Mouse (Mus musculus): ENCODE data around the gene Apmap.
A peak's percentile ranks its signal among the peaks of the same experiment; 100 is the strongest.

DNA sequence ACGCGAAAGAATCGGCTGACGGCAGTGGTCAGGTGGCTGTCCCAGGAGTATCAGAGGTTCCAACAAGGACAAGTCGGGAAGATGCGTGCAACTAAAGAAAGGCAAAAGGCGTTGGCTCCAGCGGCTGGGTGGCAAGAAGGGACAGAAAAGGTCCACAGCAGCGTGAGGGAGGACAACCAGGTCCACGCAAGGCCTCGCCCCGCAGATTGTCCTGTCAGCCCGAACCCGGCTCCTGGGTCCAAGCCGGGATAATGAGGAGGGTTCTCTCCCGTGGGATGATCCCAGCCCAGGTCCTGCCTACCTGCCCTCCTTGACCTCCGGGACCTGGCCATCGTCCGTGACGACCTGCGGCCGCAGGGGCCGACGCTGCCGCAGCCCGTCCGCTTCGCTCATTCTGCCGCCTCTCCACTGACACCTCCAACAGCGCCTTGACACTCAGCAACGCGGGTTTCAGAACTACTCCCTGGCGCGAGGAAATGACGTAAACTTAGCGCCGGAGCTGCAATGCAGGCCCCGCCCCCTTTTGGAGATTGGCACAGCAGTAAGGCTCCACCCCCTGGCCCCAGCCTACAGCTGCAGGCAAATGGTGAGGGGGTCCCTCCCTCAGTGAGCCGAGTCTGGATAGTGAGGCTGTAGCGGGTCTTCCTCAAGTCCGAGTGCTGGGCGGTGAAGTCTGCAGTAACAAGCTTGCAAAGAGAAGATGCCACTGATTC, at the start of gene Apmap:
- TF ChIP-seq CTCF (IDR thresholded peaks at IDR 0.05; ENCODE audit: borderline replicate concordance, extremely low read depth, insufficient read depth, insufficient read length) (no peak; the same call in 1 of the 2 replicates), POLR2A (IDR thresholded peaks at IDR 0.05; ENCODE audit: borderline replicate concordance, extremely low read depth, insufficient read depth, insufficient read length, poor library complexity, severe bottlenecking) (0 out of 2 replicates have a peak, but pooled peaks have one; percentile 22)

Data from brain, embryonic 14.5 days (tissue).